Mouse (Mus musculus) heart, adult 2 months (tissue): ENCODE measurements at regions not wholly inside any gene's neighbourhood (a gene's known extent, or its start where the extent isn't known, plus 50 kb on each side); places are given as distances from the start of the nearest gene placed in this dataset.

ENCODE experiments used
- EP300 ChIP-seq: fragments of 200-500 bp; IDR thresholded peaks from 2 replicates; pipeline ENCODE4 v1.6.1; 2011; ENCODE audit warnings: low read depth, low read length, control low read depth; ENCODE audit not compliant: insufficient read depth
- POLR2A ChIP-seq: fragments of 200-500 bp; IDR thresholded peaks from 2 replicates; pipeline ENCODE4 v1.6.1; 2011; ENCODE audit warnings: mild to moderate bottlenecking, low read depth, low read length, control low read depth; ENCODE audit not compliant: insufficient read depth

- TF ChIP-seq EP300 (no peak), POLR2A (no peak)
Observed at GRCm38 (mm10) chr16:25140164-25140563, 146.5 kb upstream of the Tprg start.
